Mouse (Mus musculus) heart, embryonic 10.5 days (tissue): ENCODE measurements at regions not wholly inside any gene's neighbourhood (a gene's known extent, or its start where the extent isn't known, plus 50 kb on each side); places are given as distances from the start of the nearest gene placed in this dataset.
"Not testable (repeated sequence)": the region's sequence is repeated elsewhere in the genome, so short reads cannot be mapped to it uniquely, and the experiment has no call there.

ENCODE experiments used
- DNase-seq: peaks from one replicate; pipeline ENCODE4 v3.0.0-alpha.2; 2017; ENCODE audit warnings: low spot score
- H3K27ac ChIP-seq: fragments of 300-500 bp; sonication (generic); 2 replicates; pipeline ENCODE4 v1.5.1; 2016; ENCODE audit warnings: mild to moderate bottlenecking
- H3K27me3 ChIP-seq: fragments of 300-500 bp; sonication (generic); 2 replicates; pipeline ENCODE4 v1.6.1; 2016; ENCODE audit warnings: mild to moderate bottlenecking; ENCODE audit not compliant: poor library complexity, insufficient read depth, severe bottlenecking
- H3K36me3 ChIP-seq: fragments of 300-500 bp; sonication (generic); 2 replicates; pipeline ENCODE4 v1.6.1; 2016; ENCODE audit warnings: mild to moderate bottlenecking, moderate library complexity
- H3K4me1 ChIP-seq: fragments of 300-500 bp; sonication (generic); 2 replicates; pipeline ENCODE4 v1.6.1; 2016; ENCODE audit warnings: mild to moderate bottlenecking
- H3K4me3 ChIP-seq: fragments of 300-500 bp; sonication (generic); 2 replicates; pipeline ENCODE4 v1.5.1; 2016; ENCODE audit warnings: mild to moderate bottlenecking, moderate library complexity
- H3K9me3 ChIP-seq: fragments of 300-500 bp; sonication (generic); 2 replicates; pipeline ENCODE4 v1.6.1; 2016; ENCODE audit warnings: mild to moderate bottlenecking, moderate library complexity
- WGBS: fragments of 180-500 bp; shearing (Covaris S2); methylation state at CpG from one replicate; pipeline ENCODE4 v1.1.7; 2016; 5-methylcytosine and 5-hydroxymethylcytosine counted together

GRCm38 (mm10) chr13:3216070-3216469 lies 321.8 kb upstream of the Gdi2 start:
- not testable (repeated sequence) for H3K9me3 ChIP-seq, H3K4me1 ChIP-seq, H3K4me3 ChIP-seq, H3K36me3 ChIP-seq, H3K27me3 ChIP-seq, H3K27ac ChIP-seq
- 38% methylated on average over 3 of the region's 3 CpGs for WGBS
- peak; percentile 28 for DNase-seq

- 73% methylated on average over 10 of the region's 10 CpGs for WGBS
Measured at GRCm38 (mm10) chr13:3221005-3221621, 316.8 kb upstream of the Gdi2 start.

GRCm38 (mm10) chr13:3221622-3222021 lies 316.2 kb upstream of the Gdi2 start:
- H3K27ac ChIP-seq, result no peak overlapping the region
- no peak overlapping the region for H3K4me3 ChIP-seq
- H3K27me3 ChIP-seq, result no peaks in the 10 kb centered on the region
- no peaks in the 10 kb centered on the region for H3K4me1 ChIP-seq
- 61% methylated on average over 16 of the region's 16 CpGs for WGBS
- no peaks in the 10 kb centered on the region for H3K9me3 ChIP-seq
- no peak for DNase-seq
- H3K36me3 ChIP-seq, result no peaks in the 10 kb centered on the region

More at GRCm38 (mm10) chr13:3221005-3221621, 316.8 kb upstream of the Gdi2 start:
- H3K4me1 ChIP-seq, H3K4me3 ChIP-seq, DNase-seq, H3K27ac ChIP-seq, H3K9me3 ChIP-seq, H3K36me3 ChIP-seq, H3K27me3 ChIP-seq: not testable (repeated sequence)

GRCm38 (mm10) chr13:3258379-3258778 lies 279.5 kb upstream of the Gdi2 start:
- Histone ChIP-seq H3K27ac (no peak overlapping the region), H3K36me3 (no peaks in the 10 kb centered on the region), H3K4me3 (no peak overlapping the region), H3K9me3 (peaks cover 2% of the 10 kb centered on the region; the same call in 1 of the 2 replicates), H3K4me1 (no peaks in the 10 kb centered on the region), H3K27me3 (no peaks in the 10 kb centered on the region)
- no peak for DNase-seq
- WGBS, result 74% methylated on average over 1 of the region's 1 CpGs

- 61% methylated on average over 1 of the region's 1 CpGs for WGBS
- not testable (repeated sequence) for H3K27me3 ChIP-seq, H3K4me1 ChIP-seq, H3K27ac ChIP-seq, H3K9me3 ChIP-seq, H3K4me3 ChIP-seq, DNase-seq, H3K36me3 ChIP-seq
Measured at GRCm38 (mm10) chr13:3276130-3276529, 261.7 kb upstream of the Gdi2 start.
